Mouse (Mus musculus) left cerebral cortex, postnatal 36 days (tissue): ENCODE data around the gene Ehbp1. TPM values are rescaled to one million over a fixed set of nuclear protein-coding genes. Genes with fewer than 3 reads are reported as not detected.

ENCODE experiments used
- DNase-seq, 2 experiments: peaks; one replicate each; pipeline ENCODE4 v3.0.0; 2021 to 2022; ENCODE audit warnings: low spot score in 2 of 2, mixed read lengths in 1 of 2
- intact Hi-C: fragments of 180-260 bp; cut with DNase I; formaldehyde crosslinking; loops from one replicate; pipeline ENCODE4 v1.15.1; 2025
- total RNA-seq, 2 experiments: library from RNA; stranded (reverse); gene quantifications; 2 replicates each; pipeline ENCODE4 v1.2.3; 2021

Ehbp1 gene
- total RNA-seq, 2 experiments from 2014 or later, result 50.5 to 57.5 TPM

- DNase-seq, result no peak
- intact Hi-C loops, result no loop called here
These were observed 201.4 kb downstream of the Ehbp1 start for GRCm38 (mm10) chr11:22140737-22141136.

DNA sequence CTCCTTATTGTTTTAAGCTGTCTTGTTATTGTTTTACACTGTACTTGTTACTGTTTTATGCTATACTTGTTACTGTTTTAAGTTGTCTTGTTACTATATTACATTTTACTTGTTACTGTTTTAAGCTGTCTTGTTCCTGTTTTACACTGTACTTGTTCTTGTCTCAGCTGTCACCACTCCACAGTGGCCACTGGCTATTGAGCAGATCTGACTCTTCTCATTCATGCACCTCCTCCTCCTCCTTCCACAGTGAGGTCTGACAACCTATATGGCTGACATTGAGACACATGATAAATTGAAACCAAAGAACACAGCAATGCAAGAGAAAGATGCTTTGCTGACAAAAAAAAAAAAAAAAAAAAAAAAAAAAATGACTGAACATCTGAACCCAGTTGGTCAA lies 203.6 kb downstream of the Ehbp1 start:
- intact Hi-C loops, result no loop called here
- DNase-seq, result no peak

DNA sequence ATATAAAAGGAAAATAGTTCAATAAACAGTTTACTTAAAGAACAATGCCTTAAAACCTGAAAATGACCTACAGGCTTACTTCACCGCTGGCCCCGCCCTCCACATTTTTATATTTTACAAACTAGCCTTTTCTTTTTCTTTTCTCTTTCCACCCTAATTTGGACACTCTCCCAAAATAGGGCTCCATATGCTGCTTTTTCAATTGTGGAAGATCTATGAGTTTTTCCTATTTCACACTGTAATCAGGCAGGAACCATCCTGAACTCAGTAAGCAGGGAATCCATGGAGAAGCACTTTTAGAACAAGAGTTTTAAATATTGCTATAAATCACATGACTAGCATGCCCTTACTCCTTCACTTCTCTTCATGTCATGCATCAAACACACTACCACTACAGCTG lies 216.9 kb downstream of the Ehbp1 start:
- no peak for DNase-seq
- intact Hi-C loops, result no loop called here

- intact Hi-C loops, result no loop called here
- DNase-seq, result no peak
These were observed 223.2 kb downstream of the Ehbp1 start for GRCm38 (mm10) chr11:22118853-22119252.

DNA sequence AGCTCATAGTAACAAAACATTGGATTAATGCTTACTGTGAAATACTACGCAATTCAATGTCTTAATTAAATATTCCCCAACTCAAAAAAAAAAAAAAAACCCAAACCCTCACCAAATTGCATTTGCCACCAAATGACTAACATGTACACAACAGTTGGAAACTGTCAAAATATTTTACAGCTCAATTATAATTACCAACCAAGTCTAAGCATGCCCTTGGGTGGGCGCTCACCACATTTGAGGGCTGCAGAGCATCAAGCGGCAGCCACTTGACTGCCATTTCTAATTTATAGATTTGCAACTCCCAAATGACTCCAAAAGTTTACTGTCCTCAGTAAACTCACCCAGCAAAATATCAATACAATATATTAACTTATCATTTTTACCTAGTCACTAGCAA lies 229.9 kb downstream of the Ehbp1 start:
- intact Hi-C loops, result no loop called here
- no peak for DNase-seq

- DNase-seq, result no peak
- intact Hi-C loops, result no loop called here
These were observed 252.7 kb downstream of the Ehbp1 start for GRCm38 (mm10) chr11:22089346-22089745.

DNA sequence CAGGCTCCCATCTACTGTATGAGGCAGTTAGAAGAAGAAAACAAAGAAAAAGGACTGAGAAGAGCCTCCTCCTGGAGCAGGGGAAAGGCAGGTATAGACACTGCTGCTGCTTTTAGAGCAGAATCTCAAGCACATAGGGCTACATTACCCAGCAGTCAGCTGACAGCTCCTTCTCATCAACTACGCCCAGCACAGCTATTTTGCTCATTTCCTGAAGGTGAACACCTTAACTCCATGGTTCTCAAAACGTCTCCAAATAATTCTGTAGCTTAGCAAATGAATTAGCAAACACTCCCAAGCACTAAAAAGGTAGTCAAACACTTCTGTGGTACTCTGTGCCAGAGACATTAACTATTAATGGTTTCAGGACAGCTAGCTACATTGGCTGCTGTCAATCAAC lies 278.7 kb downstream of the Ehbp1 start:
- DNase-seq, result no peak
- intact Hi-C loops, result no loop called here

GRCm38 (mm10) chr11:22061660-22062059 lies 280.4 kb downstream of the Ehbp1 start:
- DNase-seq, result no peak
- intact Hi-C loops, result no loop called here

- no peak for DNase-seq
- intact Hi-C loops, result no loop called here
These were observed 284.6 kb downstream of the Ehbp1 start for GRCm38 (mm10) chr11:22057538-22057937.

DNA sequence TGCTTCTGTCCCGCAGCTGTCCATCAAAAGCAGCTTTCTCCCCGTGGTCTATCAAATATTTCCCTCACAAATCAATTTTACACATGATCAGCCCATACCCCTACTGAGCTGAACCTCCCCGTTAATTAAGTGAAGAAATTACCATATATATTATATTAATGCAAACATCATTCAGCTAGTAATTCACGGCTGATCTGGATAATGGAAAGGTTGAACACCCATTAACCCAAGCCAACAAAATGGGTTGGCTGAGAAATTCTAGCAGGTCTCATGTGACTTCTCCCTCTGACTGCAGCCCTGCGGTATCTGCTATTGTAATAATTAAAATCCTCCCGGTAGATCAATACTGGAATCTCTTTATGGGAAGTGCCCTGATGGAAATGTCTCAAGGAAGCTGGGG lies 286.2 kb downstream of the Ehbp1 start:
- intact Hi-C loops, result no loop called here

GRCm38 (mm10) chr11:22053034-22053668 lies 288.9 kb downstream of the Ehbp1 start:
- intact Hi-C loops, result no loop called here
- DNase-seq, result no peak

More for the DNA sequence above, 286.2 kb downstream of the Ehbp1 start:
- DNase-seq, result no peak

GRCm38 (mm10) chr11:22050864-22051263 lies 291.2 kb downstream of the Ehbp1 start:
- no peak for DNase-seq
- intact Hi-C loops, result no loop called here

DNA sequence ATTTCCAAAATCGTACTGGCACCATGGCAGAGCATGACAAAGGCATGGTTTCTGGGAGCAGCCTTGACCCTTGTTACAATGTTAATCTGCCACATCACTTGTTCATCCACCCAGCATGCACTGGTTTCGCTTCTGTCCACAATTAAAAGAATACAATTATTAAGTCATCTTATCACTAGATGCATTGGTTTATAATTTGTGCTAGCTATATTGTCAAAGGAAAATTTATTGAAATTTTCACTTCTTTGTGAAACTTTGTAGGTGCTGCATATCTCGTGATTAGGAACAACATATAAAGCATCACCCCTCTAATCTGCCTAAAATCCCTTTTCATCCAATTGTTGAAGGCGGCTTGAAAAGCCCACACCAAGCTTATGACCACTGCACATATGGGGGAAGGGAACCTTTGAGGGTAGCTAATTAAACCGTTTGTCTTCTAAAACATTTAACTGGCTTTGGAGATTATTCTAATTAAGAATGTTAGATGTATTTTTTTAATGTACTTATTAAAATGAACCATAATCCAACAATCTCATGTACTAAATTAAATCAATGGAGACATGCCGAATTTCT lies 302.2 kb downstream of the Ehbp1 start:
- DNase-seq, result no peak
- intact Hi-C loops, result no loop called here

GRCm38 (mm10) chr11:22034564-22035105 lies 307.5 kb downstream of the Ehbp1 start:
- DNase-seq, result no peak
- intact Hi-C loops, result no loop called here

DNA sequence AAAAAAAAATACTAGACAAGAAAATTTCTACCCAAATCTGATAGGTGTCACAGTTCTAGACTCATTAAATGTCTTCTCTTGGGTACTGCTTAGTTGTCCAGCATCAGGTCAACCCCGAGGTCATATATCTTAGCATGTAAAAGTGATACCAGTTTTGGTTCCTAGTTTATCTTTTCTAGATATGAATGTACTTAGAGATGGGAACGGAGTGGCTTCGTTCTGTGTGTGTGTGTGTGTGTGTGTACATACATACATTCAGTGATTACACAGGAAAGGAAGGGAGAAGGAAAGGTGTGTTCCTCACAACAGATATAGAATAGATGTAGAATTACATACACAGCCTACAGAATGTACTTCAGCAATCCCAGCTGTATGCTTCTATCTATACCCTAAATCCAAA lies 308.5 kb downstream of the Ehbp1 start:
- intact Hi-C loops, result no loop called here
- no peak for DNase-seq

- intact Hi-C loops, result no loop called here
- no peak for DNase-seq
These were observed 321.5 kb downstream of the Ehbp1 start for GRCm38 (mm10) chr11:22020602-22021001.

DNA sequence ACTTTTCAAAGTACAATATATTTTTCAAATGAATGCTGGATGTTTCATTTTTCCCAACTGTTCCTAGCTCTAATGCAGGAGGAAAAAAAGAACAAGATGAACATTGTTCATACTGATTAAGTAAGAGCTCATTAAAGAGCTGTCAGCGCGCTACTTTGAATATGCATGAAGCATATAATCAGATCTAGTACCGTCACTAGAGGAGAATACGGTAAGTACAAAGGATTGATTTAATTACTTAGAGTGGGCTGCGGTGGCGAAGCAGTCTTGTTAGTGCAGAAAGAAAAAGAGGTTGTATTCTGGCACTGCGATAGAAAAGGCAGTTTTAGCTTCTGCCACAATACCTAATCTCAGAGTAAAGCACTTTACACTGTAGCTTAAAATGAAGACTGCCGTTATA lies 324.6 kb downstream of the Ehbp1 start:
- intact Hi-C loops, result no loop called here
- DNase-seq, result no peak

- DNase-seq, result no peak
- intact Hi-C loops, result no loop called here
These were observed 325.8 kb downstream of the Ehbp1 start for GRCm38 (mm10) chr11:22016341-22016740.

- intact Hi-C loops, result loop anchor here (10.0 kb wide), 1 partner anchor 186 kb away; no protein-coding TSS in a partner anchor
These were observed 333.3 kb downstream of the Ehbp1 start for GRCm38 (mm10) chr11:22008817-22009216.

DNA sequence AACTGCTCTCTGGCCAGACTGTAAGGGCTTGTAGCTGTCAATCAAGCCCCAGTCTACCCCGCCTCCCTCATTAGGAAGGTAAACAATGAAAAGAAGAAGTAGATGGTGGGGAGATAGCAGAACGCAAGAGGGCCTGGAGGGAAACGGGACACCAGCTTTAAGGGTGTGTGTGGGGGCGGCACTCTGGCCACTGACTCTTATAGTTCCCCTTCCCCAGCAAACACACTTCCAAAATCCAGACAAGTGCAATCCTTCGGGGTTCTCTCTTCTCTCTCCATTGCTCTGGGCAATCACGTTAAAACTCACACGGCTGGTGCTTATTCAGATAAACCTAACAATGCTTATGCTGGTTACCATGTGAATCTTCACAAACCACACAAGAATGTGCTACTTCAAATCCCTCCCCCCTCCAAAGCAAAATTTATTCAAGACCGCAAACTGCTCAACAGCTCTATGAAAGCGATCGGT lies 333.9 kb downstream of the Ehbp1 start:
- peak; percentile 6 for DNase-seq
- intact Hi-C loops, result loop anchor here (10.0 kb wide), 1 partner anchor 187 kb away; no protein-coding TSS in a partner anchor

More at GRCm38 (mm10) chr11:22008817-22009216, 333.3 kb downstream of the Ehbp1 start:
- no peak for DNase-seq

- intact Hi-C loops, result loop anchor here (10.0 kb wide), 1 partner anchor 187 kb away; no protein-coding TSS in a partner anchor
- DNase-seq, result peak in 1 of 2 experiments; percentile 5
These were observed 334.3 kb downstream of the Ehbp1 start for GRCm38 (mm10) chr11:22007781-22008110.
